Mouse (Mus musculus): ENCODE measurements around the gene Sertad3. TPM values are rescaled to one million over a fixed set of nuclear protein-coding genes. Genes with fewer than 3 reads are reported as not detected.
A peak's percentile ranks its signal among the peaks of the same experiment; 100 is the strongest.

Sertad3 gene
- total and polyA plus RNA-seq, 2 experiments, result 3.5 to 6.9 TPM

DNA sequence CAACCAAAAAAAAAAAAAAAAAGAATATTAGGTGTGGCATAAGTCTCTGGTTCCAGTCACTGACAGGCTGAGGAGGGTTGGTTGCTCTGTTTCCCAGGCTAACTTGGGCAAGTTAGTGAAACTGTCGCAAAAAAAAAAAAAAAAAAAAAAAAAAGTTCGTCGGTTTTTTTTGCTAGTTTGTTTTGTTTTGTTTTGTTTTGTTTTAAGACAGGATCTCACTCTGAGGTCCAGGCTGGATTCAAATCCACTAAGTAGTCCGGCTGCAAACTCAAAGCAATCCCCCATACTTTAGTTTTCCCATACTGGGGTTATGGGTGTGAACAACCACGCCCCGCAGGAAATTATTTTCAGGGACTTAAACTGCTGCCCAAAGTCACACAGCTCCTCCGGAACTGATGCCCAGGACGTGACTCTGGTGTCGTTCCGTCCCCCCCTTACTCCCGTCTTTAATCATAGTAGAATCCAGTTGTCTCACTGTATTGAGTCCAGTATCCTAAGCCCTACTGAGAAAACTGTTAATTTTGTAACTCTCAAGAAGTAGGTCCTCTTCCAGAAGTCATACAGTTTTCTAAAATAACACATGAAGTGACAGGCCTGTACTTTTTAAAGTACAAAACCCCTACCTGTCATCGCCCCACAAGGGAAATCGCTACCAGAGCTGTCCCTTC is 12.7 kb downstream of the Sertad3 start:
- Histone ChIP-seq H3K4me1 (ENCODE audit: control insufficient read depth, insufficient read depth, low read length) (peaks cover 15% of the 10 kb centered on the region), H3K9ac (ENCODE audit: low read depth, low read length) (peak overlapping the region; percentile 60), H3K4me3 (ENCODE audit: insufficient read depth, low read depth, low read length) (peak overlapping the region; percentile 10), H3K36me3 (ENCODE audit: control insufficient read depth, insufficient read depth, low read length) (no peaks in the 10 kb centered on the region), H3K79me2 (ENCODE audit: control insufficient read depth, insufficient read depth, low read length) (peaks cover 11% of the 10 kb centered on the region; the same call in 1 of the 2 replicates), H3K27me3 (ENCODE audit: control insufficient read depth, insufficient read depth, low read length) (no peaks in the 10 kb centered on the region), H3K27ac (replicated peaks; ENCODE audit: insufficient read depth, low read depth, low read length) (peak overlapping the region; percentile 56)
- TF ChIP-seq POLR2A (IDR thresholded peaks at IDR 0.05; ENCODE audit: extremely low read depth, insufficient read depth, low read length) (no peak; the same call in 1 of the 2 replicates), CTCF (IDR thresholded peaks at IDR 0.05; ENCODE audit: low read depth, low read length) (no peak)
- WGBS, result under 1% methylated on average over 13 of the region's 13 CpGs
- DNase-seq (ENCODE audit: extremely low read depth, low read depth, low spot score), result no peak

DNA sequence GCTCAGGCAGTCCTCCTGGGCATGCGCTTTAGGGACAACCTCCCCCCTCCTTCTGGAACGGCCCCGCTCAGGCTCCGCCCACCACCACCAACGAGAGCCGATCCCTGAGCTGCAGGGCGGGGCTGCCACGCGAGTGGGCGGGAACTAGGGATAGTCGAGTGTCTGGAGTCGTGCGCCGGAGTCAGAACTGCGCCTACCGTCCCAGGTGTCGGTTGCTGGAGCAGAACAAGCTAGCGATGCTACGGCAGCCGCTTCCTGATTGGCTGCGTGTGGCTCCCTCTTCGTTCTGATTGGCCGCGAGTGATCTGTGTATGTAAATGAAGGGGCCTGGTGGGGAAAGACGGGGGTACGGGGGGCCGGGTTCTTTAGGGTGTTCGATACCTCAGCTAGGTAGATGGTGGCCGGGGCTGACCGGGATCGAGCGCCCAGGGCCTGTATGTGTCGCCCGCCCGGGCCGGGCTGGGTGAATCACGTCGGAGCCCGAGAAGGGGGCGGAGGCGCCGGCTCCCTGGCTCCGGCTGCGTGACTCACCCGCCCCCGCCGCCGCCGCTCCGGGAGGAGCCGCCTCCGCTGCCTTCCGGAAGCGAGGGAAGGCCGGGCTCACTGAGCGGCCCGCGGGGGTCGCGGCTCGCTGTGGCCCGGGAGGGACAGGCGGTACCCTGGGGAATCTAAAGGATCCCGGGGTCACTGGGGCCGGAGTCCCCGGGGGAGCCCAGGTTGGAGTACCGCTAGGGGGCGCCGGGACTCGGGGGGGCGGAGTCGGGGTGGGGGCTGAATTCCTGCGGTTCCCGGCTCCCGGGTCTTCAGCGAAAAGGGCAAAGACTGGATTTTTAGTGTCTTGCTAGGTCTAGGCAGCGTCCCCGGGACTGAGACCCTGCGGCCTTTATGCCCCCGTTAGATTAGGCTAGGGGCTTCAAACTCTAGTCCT is 13.5 kb downstream of the Sertad3 start, which contains the start of gene Sertad1:
Gene Sertad1, plus strand, starts transcription at position 141 of the 928 bp plus-strand sequence.
- TF ChIP-seq POLR2A (IDR thresholded peaks at IDR 0.05; ENCODE audit: extremely low read depth, insufficient read depth, low read length) (peak; percentile 98), CTCF (IDR thresholded peaks at IDR 0.05; ENCODE audit: low read depth, low read length) (peak; percentile 55)
- H3K36me3 ChIP-seq (ENCODE audit: control insufficient read depth, insufficient read depth, low read length), result no peaks in the 10 kb centered on the region
- peaks cover 11% of the 10 kb centered on the region; the same call in 1 of the 2 replicates for H3K79me2 ChIP-seq (ENCODE audit: control insufficient read depth, insufficient read depth, low read length)
- H3K4me3 ChIP-seq (ENCODE audit: insufficient read depth, low read depth, low read length), result peak within 1 kb of the TSS; percentile 77
- H3K27me3 ChIP-seq (ENCODE audit: control insufficient read depth, insufficient read depth, low read length), result no peaks in the 10 kb centered on the region
- DNase-seq (ENCODE audit: extremely low read depth, low read depth, low spot score), result peak; percentile 96
- WGBS, result under 1% methylated on average over 78 of the region's 80 CpGs
- H3K27ac ChIP-seq (replicated peaks; ENCODE audit: insufficient read depth, low read depth, low read length), result peak within 1 kb of the TSS; percentile 90
- peak within 1 kb of the TSS; percentile 86 for H3K9ac ChIP-seq (ENCODE audit: low read depth, low read length)
- H3K4me1 ChIP-seq (ENCODE audit: control insufficient read depth, insufficient read depth, low read length), result peaks cover 17% of the 10 kb centered on the region

DNA sequence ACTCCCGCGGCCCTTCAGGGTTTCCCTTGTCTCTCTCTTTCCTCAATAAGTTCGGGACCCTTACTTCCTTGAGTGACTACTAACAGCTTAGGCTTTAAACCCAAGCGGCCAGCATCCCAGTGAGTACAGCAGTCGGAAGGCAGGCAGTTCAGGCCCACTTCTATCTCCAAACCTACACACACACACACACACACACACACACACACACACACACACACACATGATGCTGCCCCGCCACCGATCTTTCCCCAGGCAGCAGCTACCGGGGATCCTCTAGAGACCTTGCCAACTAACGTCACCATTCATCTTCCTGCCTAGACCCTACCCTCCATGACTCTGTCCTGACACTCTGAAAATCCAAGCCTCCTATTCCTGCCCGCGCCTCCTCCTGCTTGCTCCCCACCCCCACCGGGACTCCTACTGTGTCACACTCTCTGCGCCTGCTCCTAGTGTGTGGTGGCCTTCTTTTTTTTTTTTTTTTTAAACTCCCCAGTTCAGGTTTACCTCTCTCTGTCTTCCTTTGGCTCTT is 14.2 kb downstream of the Sertad3 start:
- Histone ChIP-seq H3K36me3 (ENCODE audit: control insufficient read depth, insufficient read depth, low read length) (no peaks in the 10 kb centered on the region), H3K79me2 (ENCODE audit: control insufficient read depth, insufficient read depth, low read length) (peaks cover 11% of the 10 kb centered on the region; the same call in 1 of the 2 replicates), H3K9ac (ENCODE audit: low read depth, low read length) (peak overlapping the region; percentile 86), H3K27me3 (ENCODE audit: control insufficient read depth, insufficient read depth, low read length) (no peaks in the 10 kb centered on the region), H3K4me1 (ENCODE audit: control insufficient read depth, insufficient read depth, low read length) (peaks cover 17% of the 10 kb centered on the region), H3K4me3 (ENCODE audit: insufficient read depth, low read depth, low read length) (peak overlapping the region; percentile 77), H3K27ac (replicated peaks; ENCODE audit: insufficient read depth, low read depth, low read length) (peak overlapping the region; percentile 90)
- TF ChIP-seq POLR2A (IDR thresholded peaks at IDR 0.05; ENCODE audit: extremely low read depth, insufficient read depth, low read length), result no peak
- TF ChIP-seq CTCF (IDR thresholded peaks at IDR 0.05; ENCODE audit: low read depth, low read length), result no peak
- 1% methylated on average over 13 of the region's 13 CpGs for WGBS
- peak; percentile 37 for DNase-seq (ENCODE audit: extremely low read depth, low read depth, low spot score)

DNA sequence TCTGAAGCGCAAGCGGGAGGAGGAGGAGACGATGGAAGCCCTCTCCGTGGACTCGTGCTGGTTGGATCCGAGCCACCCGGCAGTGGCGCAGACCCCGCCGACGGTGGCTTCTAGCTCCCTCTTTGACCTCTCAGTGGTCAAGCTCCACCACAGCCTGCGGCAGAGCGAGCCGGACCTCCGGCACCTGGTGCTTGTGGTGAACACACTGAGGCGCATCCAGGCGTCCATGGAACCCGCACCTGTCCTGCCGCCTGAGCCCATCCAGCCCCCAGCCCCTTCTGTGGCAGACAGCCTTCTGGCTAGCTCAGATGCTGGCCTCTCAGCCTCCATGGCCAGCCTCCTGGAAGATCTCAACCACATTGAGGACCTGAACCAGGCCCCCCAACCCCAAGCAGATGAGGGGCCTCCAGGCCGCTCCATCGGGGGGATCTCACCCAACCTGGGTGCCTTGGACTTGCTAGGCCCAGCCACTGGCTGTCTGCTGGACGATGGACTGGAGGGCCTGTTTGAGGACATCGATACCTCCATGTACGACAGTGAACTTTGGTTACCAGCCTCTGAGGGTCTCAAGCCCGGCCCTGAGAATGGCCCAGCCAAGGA is 15.8 kb downstream of the Sertad3 start:
- Histone ChIP-seq H3K27ac (replicated peaks; ENCODE audit: insufficient read depth, low read depth, low read length) (no peak overlapping the region), H3K4me1 (ENCODE audit: control insufficient read depth, insufficient read depth, low read length) (peaks cover 17% of the 10 kb centered on the region), H3K9ac (ENCODE audit: low read depth, low read length) (no peak overlapping the region), H3K36me3 (ENCODE audit: control insufficient read depth, insufficient read depth, low read length) (no peaks in the 10 kb centered on the region), H3K4me3 (ENCODE audit: insufficient read depth, low read depth, low read length) (no peak overlapping the region), H3K27me3 (ENCODE audit: control insufficient read depth, insufficient read depth, low read length) (no peaks in the 10 kb centered on the region), H3K79me2 (ENCODE audit: control insufficient read depth, insufficient read depth, low read length) (peaks cover 11% of the 10 kb centered on the region; the same call in 1 of the 2 replicates)
- no peak for DNase-seq (ENCODE audit: extremely low read depth, low read depth, low spot score)
- TF ChIP-seq POLR2A (IDR thresholded peaks at IDR 0.05; ENCODE audit: extremely low read depth, insufficient read depth, low read length), result no peak
- TF ChIP-seq CTCF (IDR thresholded peaks at IDR 0.05; ENCODE audit: low read depth, low read length), result no peak
- WGBS, result 86% methylated on average over 25 of the region's 25 CpGs

DNA sequence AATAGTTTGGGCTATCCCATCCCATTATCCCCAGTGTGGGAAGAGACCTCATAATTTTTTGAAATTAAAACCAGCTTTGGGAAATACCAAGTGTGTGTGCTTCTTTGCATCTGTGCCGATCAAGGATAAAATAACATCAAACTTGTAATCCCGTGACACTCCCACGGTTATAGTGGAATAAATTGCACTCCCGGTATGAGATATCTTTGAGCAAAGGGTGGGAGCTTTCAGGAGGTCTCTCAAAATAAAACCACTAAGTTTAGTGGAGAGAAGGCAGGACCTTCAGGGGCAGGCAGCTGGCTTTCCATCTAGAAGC is 16.6 kb downstream of the Sertad3 start:
- TF ChIP-seq POLR2A (IDR thresholded peaks at IDR 0.05; ENCODE audit: extremely low read depth, insufficient read depth, low read length) (no peak), CTCF (IDR thresholded peaks at IDR 0.05; ENCODE audit: low read depth, low read length) (no peak)
- H3K79me2 ChIP-seq (ENCODE audit: control insufficient read depth, insufficient read depth, low read length), result peaks cover 11% of the 10 kb centered on the region; the same call in 1 of the 2 replicates
- peak overlapping the region; percentile 14; the same call in 1 of the 2 replicates for H3K4me3 ChIP-seq (ENCODE audit: insufficient read depth, low read depth, low read length)
- peak overlapping the region; percentile 62 for H3K27ac ChIP-seq (replicated peaks; ENCODE audit: insufficient read depth, low read depth, low read length)
- H3K9ac ChIP-seq (ENCODE audit: low read depth, low read length), result peak overlapping the region; percentile 59
- H3K36me3 ChIP-seq (ENCODE audit: control insufficient read depth, insufficient read depth, low read length), result no peaks in the 10 kb centered on the region
- 23% methylated on average over 4 of the region's 4 CpGs for WGBS
- H3K4me1 ChIP-seq (ENCODE audit: control insufficient read depth, insufficient read depth, low read length), result peaks cover 17% of the 10 kb centered on the region
- no peaks in the 10 kb centered on the region for H3K27me3 ChIP-seq (ENCODE audit: control insufficient read depth, insufficient read depth, low read length)
- DNase-seq (ENCODE audit: extremely low read depth, low read depth, low spot score), result no peak
